Mouse (Mus musculus): ENCODE measurements at regions not wholly inside any gene's neighbourhood (a gene's known extent, or its start where the extent isn't known, plus 50 kb on each side); places are given as distances from the start of the nearest gene placed in this dataset.

GRCm38 (mm10) chr12:82097620-82098019, 71.5 kb upstream of the Sipa1l1 start:
- DNase-seq (ENCODE audit: low spot score) (no peak), ATAC-seq (ENCODE audit: low FRiP score, low TSS enrichment) (no peak)
- Histone ChIP-seq H3K4me3 (ENCODE audit: low read depth, low read length) (no peak overlapping the region), H3K9me3 (ENCODE audit: control insufficient read depth, low read length) (no peaks in the 10 kb centered on the region), H3K36me3 (ENCODE audit: control insufficient read depth, insufficient read depth, low read length) (no peaks in the 10 kb centered on the region), H3K4me1 (replicated peaks; ENCODE audit: control insufficient read depth, insufficient read depth) (no peaks in the 10 kb centered on the region), H3K4me2 (replicated peaks; ENCODE audit: low read depth) (no peak overlapping the region), H3K9ac (ENCODE audit: low read length) (no peak overlapping the region), H3K27ac (replicated peaks) (no peak overlapping the region), H3K27me3 (ENCODE audit: control insufficient read depth, insufficient read depth, low read length) (no peaks in the 10 kb centered on the region)
- no peak for TF ChIP-seq EP300 (optimal IDR thresholded peaks at IDR 0.05)
- 86% methylated on average over 4 of the region's 4 CpGs for WGBS

DNA sequence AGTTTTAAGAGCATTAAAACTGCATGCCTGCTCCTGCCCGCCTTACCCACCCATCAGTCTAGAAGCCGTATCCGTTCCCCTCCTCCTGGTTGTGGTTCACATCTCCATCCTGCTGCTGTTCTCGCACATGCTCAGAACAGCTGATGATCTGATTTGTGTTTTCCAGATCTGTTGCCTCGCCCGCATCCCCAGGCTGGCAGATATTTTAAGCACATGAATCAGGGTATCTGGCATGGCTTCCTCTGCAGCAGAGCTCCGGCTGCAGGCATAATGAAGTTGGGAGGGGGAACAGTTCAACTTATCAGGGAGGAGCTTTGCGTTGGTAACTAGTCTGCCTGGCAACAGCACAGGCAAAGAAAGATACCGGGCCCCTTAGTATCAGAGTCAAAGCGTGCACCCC, 64.9 kb upstream of the Sipa1l1 start:
- Histone ChIP-seq H3K9me3 (ENCODE audit: control insufficient read depth, low read length) (no peaks in the 10 kb centered on the region), H3K36me3 (ENCODE audit: control insufficient read depth, insufficient read depth, low read length) (no peaks in the 10 kb centered on the region), H3K27ac (replicated peaks) (no peak overlapping the region), H3K27me3 (ENCODE audit: control insufficient read depth, insufficient read depth, low read length) (no peaks in the 10 kb centered on the region), H3K4me3 (ENCODE audit: low read depth, low read length) (no peak overlapping the region), H3K4me1 (replicated peaks; ENCODE audit: control insufficient read depth, insufficient read depth) (no peaks in the 10 kb centered on the region), H3K9ac (ENCODE audit: low read length) (no peak overlapping the region), H3K4me2 (replicated peaks; ENCODE audit: low read depth) (no peak overlapping the region)
- TF ChIP-seq EP300 (optimal IDR thresholded peaks at IDR 0.05) (no peak), CTCF (IDR thresholded peaks at IDR 0.05; ENCODE audit: low read depth) (no peak)
- DNase-seq (ENCODE audit: low spot score) (no peak), ATAC-seq (ENCODE audit: low FRiP score, low TSS enrichment) (peak; percentile 42; the same call in 1 of the 2 replicates)
- 58% methylated on average over 10 of the region's 10 CpGs for WGBS

DNA sequence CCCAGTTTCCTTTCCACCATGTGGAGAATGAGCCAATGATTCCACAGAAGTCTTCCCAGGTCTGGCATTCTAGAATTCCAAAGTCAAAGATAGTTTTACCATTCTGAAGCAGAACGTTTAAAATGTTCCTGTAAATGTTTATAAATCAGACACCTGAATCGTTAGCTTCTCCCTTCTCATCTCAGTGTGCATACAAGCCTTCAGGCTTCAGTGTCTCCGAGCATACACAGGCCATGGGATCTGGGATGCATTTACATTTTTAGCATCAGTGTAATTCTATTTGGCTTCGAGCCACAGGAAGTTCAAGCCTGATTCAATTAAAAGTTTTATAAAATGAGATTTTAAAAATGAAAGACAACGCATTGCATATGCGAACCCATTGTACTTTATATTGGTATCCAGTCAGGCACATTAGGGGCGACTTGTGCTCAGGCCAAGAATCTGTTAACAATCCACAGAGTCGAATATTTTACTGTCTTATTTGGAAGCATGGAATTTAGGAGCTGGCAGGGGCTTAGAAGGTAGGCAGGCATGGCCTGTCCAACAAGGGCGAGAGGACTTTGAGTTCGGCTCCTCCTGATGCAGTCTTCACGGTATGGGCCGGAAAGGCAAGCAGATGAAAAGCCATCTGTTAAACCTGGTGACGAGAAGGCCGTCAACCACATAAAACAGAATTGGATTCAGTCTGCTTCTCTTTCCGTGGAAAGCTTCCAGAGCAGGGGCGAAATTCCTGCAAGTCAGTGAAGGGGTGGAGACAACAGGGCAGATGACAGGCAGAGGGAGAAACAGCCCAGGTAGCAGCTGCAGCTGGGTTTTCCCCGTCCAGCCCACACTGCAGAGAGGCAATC, 63.7 kb upstream of the Sipa1l1 start:
- no peak for TF ChIP-seq CTCF (IDR thresholded peaks at IDR 0.05; ENCODE audit: low read depth)
- no peak for TF ChIP-seq EP300 (optimal IDR thresholded peaks at IDR 0.05)
- H3K9ac ChIP-seq (ENCODE audit: low read length): no peak overlapping the region
- no peaks in the 10 kb centered on the region for H3K27me3 ChIP-seq (ENCODE audit: control insufficient read depth, insufficient read depth, low read length)
- ATAC-seq (ENCODE audit: low FRiP score, low TSS enrichment): no peak
- no peaks in the 10 kb centered on the region for H3K36me3 ChIP-seq (ENCODE audit: control insufficient read depth, insufficient read depth, low read length)
- no peaks in the 10 kb centered on the region for H3K9me3 ChIP-seq (ENCODE audit: control insufficient read depth, low read length)
- H3K4me1 ChIP-seq (replicated peaks; ENCODE audit: control insufficient read depth, insufficient read depth): no peaks in the 10 kb centered on the region
- no peak for DNase-seq (ENCODE audit: low spot score)
- no peak overlapping the region for H3K4me2 ChIP-seq (replicated peaks; ENCODE audit: low read depth)
- 49% methylated on average over 17 of the region's 17 CpGs for WGBS
- no peak overlapping the region for H3K4me3 ChIP-seq (ENCODE audit: low read depth, low read length)
- peak overlapping the region; percentile 1; the same call in 1 of the 2 replicates for H3K27ac ChIP-seq (replicated peaks)

DNA sequence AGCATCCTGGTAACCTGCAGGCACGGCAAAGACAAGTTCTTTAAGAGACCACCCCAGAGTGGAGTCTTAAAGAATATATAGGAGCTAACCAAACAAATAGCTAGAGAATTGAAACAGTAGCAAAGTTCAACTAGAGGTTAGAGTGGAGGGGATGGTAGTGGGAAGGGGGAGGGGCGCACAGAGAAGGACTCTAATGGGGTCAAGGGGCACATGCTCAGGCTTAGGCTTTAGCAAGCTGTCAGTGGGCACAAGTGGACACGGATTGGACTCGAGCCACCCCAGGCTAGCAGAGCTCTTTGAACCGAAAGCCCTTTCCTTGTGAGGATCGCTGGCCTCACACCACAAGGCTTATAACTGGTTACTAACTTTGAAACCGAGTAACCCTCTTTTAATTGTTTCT, 53.4 kb upstream of the Sipa1l1 start:
- H3K9ac ChIP-seq (ENCODE audit: low read length): no peak overlapping the region
- no peaks in the 10 kb centered on the region for H3K27me3 ChIP-seq (ENCODE audit: control insufficient read depth, insufficient read depth, low read length)
- DNase-seq (ENCODE audit: low spot score): no peak
- H3K9me3 ChIP-seq (ENCODE audit: control insufficient read depth, low read length): no peaks in the 10 kb centered on the region
- no peak for ATAC-seq (ENCODE audit: low FRiP score, low TSS enrichment)
- H3K4me2 ChIP-seq (replicated peaks; ENCODE audit: low read depth): no peak overlapping the region
- H3K4me3 ChIP-seq (ENCODE audit: low read depth, low read length): no peak overlapping the region
- H3K4me1 ChIP-seq (replicated peaks; ENCODE audit: control insufficient read depth, insufficient read depth): no peaks in the 10 kb centered on the region
- H3K27ac ChIP-seq (replicated peaks): no peak overlapping the region
- H3K36me3 ChIP-seq (ENCODE audit: control insufficient read depth, insufficient read depth, low read length): no peaks in the 10 kb centered on the region
- 58% methylated on average over 7 of the region's 7 CpGs for WGBS
- TF ChIP-seq CTCF (IDR thresholded peaks at IDR 0.05; ENCODE audit: low read depth) (no peak), EP300 (optimal IDR thresholded peaks at IDR 0.05) (no peak)
